Mouse (Mus musculus) CD8-positive naive resting alpha-beta T cell, adult 2 months (primary cell): ENCODE measurements around the gene Haghl.
A peak's percentile ranks its signal among the peaks of the same experiment; 100 is the strongest.

ENCODE experiments used
- DNase-seq, 2 experiments: peaks; one replicate each; pipeline ENCODE4 v3.0.0; 2022; ENCODE audit warnings: low read depth in 2 of 2, low spot score in 2 of 2

Haghl gene

DNA sequence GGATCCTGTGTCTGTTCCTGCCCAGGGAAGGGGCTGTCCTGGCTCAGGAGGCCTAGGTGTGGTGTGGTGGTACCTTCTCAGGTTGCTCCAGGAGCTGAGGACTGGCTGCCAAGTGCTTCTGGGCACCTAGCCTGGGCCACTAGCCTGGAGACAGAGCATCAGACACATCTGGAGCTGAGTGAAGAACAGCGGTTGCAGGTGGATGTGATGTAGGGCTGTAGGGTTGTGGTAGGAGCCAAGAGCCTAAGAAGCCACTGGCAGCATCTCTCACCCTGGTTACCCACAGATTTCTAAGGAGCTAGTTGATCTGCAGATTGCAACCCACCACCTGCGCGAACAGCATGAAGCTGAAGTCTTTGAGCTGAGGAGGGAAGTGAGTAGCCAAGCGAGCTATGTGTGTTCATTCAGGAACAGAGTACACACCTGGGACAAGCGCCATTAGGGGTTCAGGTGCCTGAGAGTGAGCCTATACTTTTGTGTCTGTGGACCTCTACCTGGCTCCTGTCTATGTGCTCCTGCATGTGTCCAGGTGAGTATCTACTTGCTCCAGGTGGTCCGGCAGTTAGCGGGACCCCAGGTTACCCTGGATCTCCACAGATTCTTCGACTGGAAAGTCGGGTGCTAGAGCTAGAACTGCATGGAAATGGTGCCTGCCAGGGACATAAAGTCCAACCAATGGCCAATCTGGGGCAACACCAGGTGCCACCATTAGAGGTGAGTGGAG, 1.5 kb upstream of the Haghl start:
- DNase-seq = no peak

GRCm38 (mm10) chr17:25786280-25786679, 807 bp upstream of the Haghl start, which contains the start of gene Ccdc78:
Gene Ccdc78 (plus strand): TSS chr17:25786580.
- no peak for DNase-seq

GRCm38 (mm10) chr17:25783861-25784574, 1.5 kb downstream of the Haghl start:
- DNase-seq = no peak

DNA sequence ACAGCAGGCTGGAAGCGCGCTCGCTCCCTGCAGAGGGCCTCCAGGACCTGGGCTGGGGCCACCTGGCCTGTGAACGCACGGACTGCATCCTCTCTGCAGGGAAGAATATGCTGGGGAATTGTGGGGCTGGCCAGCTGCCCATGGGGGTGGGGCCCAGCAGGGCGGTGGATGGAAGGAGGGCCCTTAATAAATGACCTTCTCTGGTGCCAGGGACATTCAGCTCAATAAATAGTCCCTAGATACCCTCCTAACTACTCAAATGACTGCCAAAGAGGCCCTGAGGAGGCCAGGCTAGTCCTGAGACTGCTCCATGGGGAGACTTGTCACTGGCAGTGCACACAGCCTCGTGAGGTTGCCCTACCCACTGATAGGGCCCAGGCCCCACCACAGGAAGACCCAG, 2.4 kb downstream of the Haghl start:
- DNase-seq = no peak

DNA sequence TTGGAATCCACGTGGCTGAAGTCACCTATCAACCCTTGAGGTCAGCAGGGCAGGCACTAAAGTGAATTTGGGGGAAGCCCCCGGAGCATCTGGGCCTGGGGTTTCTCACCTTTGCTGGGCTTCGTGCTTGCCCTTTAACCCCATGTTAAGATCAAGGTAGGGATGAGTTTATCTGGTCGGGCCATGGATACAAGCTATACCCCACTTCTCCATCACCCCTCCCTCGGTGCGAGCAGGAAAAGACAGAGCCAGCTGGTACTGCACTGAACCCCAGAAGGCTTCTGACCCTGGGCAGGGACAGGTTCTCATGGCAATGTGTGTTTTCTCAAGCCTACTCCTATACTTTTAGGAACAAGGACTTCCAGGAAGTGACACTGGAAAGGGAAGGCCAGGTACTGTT, 4.1 kb downstream of the Haghl start:
- DNase-seq = no peak

- DNase-seq = no peak
Measured at GRCm38 (mm10) chr17:25777948-25778347, 7.5 kb downstream of the Haghl start.

- DNase-seq = no peak
Measured at GRCm38 (mm10) chr17:25775318-25776062, 10.0 kb downstream of the Haghl start.

- DNase-seq = peak; percentile 97 to 98
Measured at GRCm38 (mm10) chr17:25773549-25774120, 11.8 kb downstream of the Haghl start, which contains the start of gene Narfl. Gene Narfl (plus strand): TSS chr17:25773776.

DNA sequence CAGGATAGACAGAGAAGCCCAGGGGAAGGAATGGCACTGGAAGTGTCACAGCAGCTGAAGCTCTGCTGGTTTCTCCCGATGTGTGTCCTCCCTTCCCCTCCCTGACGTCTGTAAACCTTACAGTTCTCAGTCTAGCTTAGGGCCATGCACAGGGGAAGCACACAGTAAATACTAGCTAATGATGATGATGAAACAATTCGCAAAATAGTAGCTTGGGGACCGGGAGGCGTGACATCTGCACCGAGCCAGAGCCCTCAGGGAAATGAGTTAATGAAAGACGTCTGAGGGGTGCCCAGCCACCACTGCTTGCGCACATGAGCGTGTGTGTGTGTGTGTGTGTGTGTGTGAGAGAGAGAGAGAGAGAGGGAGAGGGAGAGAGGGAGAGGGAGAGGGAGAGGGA, 16.1 kb downstream of the Haghl start:
- no peak for DNase-seq

- DNase-seq = no peak
Measured at GRCm38 (mm10) chr17:25765886-25766285, 19.6 kb downstream of the Haghl start.

GRCm38 (mm10) chr17:25762591-25762990, 22.9 kb downstream of the Haghl start:
- DNase-seq = no peak

DNA sequence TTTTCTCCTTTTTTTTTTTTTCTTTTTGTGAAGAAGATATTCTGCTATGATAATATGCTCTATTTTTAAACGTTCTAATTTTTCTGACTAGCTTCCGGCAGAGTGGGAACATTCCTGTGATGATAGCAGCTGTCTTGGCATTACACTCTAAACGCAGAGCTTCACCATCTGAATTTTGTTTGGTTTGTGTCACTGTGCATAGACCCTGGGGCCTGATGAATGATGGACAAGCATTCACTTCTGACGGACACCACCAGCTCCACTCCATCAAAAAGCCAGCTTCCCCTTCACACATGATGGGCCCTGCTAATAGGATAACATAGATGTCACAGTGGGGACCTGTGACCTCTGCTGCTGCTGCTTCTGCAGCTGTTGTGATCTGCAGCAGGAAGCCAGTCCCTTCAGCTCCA, 23.9 kb downstream of the Haghl start:
- no peak for DNase-seq

GRCm38 (mm10) chr17:25760148-25760547, 25.3 kb downstream of the Haghl start:
- DNase-seq = no peak

DNA sequence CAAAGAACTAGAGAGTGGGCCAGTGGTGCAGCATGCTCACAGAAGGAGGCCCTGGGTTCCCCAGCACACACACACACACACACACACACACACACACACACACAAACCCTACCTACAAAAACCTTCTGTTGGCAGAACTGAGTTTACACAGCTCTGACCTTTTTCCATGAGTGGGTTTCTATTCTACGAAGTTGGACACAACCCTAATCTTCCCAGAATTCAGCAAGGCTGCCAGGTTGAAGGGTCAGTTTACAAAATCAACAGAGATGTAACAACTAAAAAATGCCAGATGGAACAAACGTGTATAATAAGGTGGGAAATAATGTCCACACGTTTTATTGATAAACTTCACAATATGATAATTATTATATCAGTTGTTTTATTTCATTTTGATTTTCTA, 27.8 kb downstream of the Haghl start:
- no peak for DNase-seq

- DNase-seq = no peak
Measured at GRCm38 (mm10) chr17:25756378-25757242, 28.9 kb downstream of the Haghl start.

DNA sequence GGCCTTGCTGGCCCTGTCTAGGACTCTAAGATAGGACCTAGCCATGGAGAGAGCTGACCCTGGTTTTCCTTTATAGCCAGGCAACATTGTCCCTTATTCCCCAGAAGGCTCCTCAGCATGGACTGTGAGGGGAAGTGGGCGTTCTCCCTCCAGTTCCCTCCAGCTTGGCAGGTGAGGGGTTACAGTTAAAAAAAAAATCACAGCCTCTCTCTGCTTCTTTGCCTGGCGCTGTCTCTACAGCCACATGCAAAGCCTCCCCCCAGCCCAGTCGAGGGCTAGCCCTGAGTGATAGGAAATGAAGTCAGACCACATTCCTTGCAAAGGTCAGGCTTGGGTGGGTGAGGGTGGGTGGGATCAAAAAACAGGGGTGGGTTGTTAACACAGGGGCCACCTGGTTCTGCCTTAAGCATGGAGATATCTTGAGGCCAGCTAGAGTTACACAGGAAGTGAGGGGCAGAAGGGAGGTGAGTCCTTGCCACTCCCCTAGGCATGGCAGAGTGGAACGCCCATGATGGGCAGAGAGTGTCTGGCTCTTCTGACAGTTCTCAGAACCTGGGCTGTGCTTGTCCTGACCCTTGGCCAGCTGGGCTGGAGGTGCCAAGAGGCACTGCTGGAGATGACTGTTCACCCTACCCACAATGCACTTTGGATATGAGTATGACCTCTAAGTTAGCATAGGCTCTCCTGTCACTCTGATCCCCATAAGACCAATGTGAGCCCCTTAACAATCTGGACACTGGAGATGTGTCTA, 29.7 kb downstream of the Haghl start:
- DNase-seq = no peak

DNA sequence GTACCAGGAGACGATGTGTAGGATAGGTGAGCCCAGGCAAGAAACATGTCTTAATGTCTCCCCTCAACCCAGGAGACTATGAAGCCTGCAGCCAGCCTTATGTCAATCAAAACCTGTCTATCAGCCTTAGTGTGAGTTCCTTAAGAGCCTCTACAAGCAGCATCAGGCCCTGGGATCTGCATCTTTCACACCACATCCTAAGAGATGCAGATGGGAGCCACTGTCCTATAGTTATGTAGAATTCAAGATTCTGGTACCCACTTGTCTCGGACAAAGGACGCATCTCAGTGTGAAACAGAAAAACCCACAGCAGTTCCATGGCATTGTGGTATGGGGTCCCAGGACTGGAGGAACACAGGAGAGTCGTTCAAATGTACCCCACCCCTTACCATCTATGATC, 30.4 kb downstream of the Haghl start:
- no peak for DNase-seq

DNA sequence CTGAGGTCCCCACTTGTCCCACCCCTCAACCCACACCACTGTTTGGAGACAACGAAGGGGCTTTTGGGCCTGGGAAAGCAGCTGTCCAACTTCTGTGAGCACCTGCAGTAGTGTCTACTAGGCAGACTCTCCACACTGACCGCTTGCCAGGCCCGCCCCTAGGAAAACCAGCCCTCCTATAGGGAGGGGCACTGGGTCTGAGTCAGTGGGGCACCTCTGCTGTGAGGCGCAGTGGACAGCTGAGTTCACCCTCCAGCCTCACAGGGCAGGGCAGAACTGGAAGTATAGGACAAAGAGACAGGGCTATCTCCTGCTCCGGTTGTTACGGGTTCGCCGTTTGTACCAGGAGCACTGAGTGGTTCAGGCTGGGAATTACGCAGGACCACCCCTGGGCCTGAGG, 31.2 kb downstream of the Haghl start, which contains the start of gene Msln:
TSS of gene Msln (minus strand) at position 138 of the 400 bp plus-strand sequence.
- DNase-seq = no peak

DNA sequence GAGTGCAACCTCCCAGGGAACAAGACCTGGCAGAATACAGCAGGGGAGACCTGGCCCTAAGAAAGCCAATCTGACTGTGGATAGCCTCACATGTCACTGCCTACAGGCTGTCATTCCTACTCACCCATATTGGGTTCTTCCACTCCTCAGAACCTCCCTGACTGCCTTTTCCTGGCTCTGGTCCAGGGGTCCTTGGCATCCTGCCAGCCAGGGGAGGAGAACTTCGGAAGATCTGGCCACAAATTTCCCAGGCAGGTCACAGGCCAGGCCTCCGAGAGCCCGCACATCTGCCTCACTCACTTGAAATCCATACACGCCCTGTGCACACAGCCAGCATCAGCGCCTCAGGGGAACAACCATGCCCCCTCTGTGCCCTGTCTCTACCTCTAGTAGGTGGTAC, 34.0 kb downstream of the Haghl start:
- DNase-seq = no peak

- no peak for DNase-seq
Measured at GRCm38 (mm10) chr17:25749314-25749713, 36.2 kb downstream of the Haghl start.
